Mouse (Mus musculus) fibroblast of lung, adult 2 months (primary cell): Measurements from ENCODE around the gene Cobll1.
A peak's percentile ranks its signal among the peaks of the same experiment; 100 is the strongest.

Experiments
- DNase-seq: peaks from one replicate; pipeline ENCODE4 v3.0.0-alpha.2; 2011; ENCODE audit warnings: low read depth

Gene Cobll1

GRCm38 (mm10) chr2:65087197-65087596 lies 152.0 kb downstream of the Cobll1 start:
- DNase-seq = no peak

GRCm38 (mm10) chr2:65083411-65083810 lies 155.8 kb downstream of the Cobll1 start:
- no peak for DNase-seq

DNA sequence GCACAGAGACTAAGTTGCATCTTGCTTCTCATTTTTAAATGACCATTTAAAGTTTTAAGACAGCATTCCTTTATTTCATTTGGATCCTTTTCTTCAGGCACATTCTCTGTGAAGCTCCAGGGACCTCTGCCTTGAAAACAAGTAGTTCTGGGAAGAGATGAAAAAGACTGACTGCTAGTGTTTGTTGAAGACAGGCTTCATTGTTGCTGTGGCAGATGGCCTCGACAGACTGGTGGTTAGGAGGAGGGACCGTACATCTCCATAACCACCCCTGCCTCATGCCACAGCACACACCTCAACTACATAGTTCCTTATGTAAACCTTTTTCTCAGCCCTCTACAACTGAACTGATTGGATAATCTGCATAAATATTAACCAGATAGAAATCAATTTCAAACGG lies 161.7 kb downstream of the Cobll1 start:
- no peak for DNase-seq

GRCm38 (mm10) chr2:65075840-65076239 lies 163.4 kb downstream of the Cobll1 start:
- no peak for DNase-seq

GRCm38 (mm10) chr2:65075431-65075830 lies 163.8 kb downstream of the Cobll1 start:
- DNase-seq = no peak

DNA sequence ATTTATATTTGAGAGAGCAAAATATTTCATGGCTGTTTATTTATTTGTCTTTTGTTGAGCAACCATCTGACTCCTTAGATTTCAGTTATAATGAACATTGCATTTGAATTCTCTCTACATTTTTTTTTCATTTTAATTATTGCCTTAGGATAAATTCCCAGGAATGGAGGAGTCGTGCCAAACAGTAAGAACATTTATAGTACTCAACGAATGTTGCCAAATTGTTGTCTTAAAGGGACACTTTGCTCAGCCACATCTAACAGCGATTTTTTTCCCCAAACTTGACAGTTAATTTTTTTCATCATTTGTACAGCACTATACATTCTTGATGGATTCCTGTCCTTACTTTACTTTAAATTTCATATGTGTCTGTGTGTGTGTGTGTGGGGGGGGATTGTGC lies 167.0 kb downstream of the Cobll1 start:
- DNase-seq = no peak

DNA sequence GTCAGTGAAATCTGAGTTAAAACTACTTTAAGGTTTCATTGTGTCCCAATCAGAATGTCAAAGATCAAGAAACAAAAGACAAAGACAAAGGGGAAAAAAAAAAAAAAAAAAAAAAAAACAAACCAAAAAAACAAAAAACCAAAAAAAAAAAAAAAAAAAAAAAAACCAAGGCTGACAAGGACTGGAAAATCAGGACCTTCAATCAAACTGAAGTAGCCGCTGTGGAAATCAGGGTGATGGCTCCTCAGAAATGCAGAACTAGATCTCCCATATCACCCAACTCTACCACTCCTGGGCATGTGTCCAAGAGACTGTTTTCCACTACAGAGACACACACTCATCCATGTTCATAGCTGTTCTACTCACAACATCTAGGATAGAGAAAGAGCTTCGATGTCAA lies 185.4 kb downstream of the Cobll1 start:
- DNase-seq = no peak

DNA sequence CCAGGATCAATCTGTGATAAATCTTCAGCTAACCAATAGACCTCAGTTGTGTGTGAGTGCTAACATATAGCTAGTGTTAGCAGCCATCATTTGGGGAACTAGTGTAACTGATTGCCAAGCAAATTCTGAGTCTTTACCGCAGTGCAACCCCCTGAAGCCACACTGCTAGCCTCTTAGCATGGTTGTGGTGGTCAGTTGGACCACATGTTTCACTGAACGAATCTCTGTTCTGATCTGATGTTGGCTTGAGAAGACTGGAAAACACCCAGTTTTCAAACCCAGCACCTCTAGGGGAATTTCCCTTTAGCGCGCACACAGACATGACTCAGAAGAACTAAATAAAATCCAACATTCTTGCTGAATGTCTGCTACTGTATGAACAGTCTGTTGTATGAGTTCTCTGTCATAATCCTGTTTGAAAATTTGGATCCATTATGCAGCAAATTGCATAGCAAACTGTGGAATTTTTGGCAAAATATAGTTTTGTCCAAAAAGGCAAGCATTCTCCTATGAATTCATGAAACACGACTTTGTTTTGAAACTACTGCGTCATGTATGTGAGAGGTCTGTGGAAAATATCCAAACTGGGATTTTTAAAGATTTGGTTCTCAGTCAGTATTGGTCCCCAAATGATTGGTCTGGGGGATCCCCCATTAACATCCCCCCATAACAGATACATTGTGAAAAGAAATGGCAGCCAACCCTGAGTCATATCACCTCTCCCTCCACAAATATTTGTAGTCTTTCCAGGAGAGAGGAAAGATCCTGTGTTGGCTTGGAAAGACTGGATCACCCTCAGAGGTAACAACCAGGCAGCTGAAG lies 186.8 kb downstream of the Cobll1 start:
- DNase-seq = peak; percentile 71

GRCm38 (mm10) chr2:65050776-65051175 lies 188.4 kb downstream of the Cobll1 start:
- DNase-seq = no peak

GRCm38 (mm10) chr2:65048234-65049017 lies 190.8 kb downstream of the Cobll1 start:
- no peak for DNase-seq
